Mouse (Mus musculus): ENCODE measurements around the gene Pip4k2a. TPM values are rescaled to one million over a fixed set of nuclear protein-coding genes. Genes with fewer than 3 reads are reported as not detected.
"Not testable (repeated sequence)": the region's sequence is repeated elsewhere in the genome, so short reads cannot be mapped to it uniquely, and the experiment has no call there.

The Pip4k2a gene
- polyA plus RNA-seq, 1 experiment from 2014 or later, result 7.7 TPM

DNA sequence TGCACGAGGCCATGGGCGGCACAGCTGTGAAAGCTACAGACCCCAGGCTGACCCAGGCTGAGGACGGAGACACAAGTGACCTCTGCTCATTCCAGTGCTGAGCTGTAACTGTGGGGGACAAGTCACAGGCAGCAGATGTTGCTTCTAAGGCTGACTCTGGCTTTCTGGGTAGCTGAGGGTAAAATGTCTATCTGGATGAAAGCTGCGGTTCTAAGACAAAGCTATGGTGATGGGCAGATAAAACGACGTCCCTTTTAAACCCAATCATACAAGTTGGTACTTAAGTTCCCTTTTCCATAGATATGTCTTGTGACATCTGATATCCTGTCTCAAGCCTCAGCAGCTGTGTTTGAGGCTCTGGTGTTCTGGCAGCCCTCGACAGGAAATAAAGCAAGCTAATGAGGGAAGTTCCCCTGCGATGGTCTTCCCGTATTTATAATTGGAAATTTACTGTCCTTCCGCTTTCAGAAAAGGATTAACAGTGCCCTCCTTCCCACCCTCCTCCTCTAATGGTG, 100.1 kb downstream of the Pip4k2a start:
- Histone ChIP-seq H3K27me3 (ENCODE audit: low read depth, poor library complexity, severe bottlenecking) (no peaks in the 10 kb centered on the region), H3K4me1 (peaks cover 23% of the 10 kb centered on the region), H3K36me3 (peaks cover 13% of the 10 kb centered on the region; the same call in 1 of the 2 replicates), H3K4me3 (no peak overlapping the region), H3K9me3 (replicated peaks) (no peaks in the 10 kb centered on the region; the same call in 1 of the 2 replicates), H3K27ac (replicated peaks) (peak overlapping the region; percentile 46; the same call in 1 of the 2 replicates)
- 52% methylated on average over 10 of the region's 10 CpGs for WGBS
- DNase-seq (ENCODE audit: low spot score), result no peak

DNA sequence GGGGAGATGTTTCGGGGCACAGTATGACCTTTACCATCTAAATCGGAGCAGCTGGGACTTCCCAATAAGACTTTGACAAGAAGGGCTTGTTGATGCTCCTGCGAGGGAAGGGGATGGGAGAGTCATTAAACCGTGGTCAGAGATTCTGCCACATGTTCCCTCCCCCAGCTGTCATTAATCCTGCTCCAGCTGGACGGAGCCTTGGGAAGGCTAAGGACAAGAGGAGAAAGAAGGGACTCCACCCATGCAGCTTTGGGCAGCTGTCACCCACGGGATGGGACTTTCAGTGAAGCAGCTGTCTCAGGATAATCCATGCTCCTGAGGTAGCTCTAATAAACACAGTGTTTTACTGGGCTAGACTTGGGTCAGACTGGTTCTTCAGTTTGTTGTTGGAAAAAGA, 101.9 kb downstream of the Pip4k2a start:
- WGBS, result 43% methylated on average over 6 of the region's 6 CpGs
- Histone ChIP-seq H3K9me3 (replicated peaks) (no peaks in the 10 kb centered on the region; the same call in 1 of the 2 replicates), H3K36me3 (peaks cover 6% of the 10 kb centered on the region; the same call in 1 of the 2 replicates), H3K27ac (replicated peaks) (0 out of 2 replicates have a peak overlapping the region, but pooled peaks have one; percentile 2), H3K4me1 (peaks cover 23% of the 10 kb centered on the region), H3K4me3 (no peak overlapping the region), H3K27me3 (ENCODE audit: low read depth, poor library complexity, severe bottlenecking) (no peaks in the 10 kb centered on the region)
- peak; percentile 36 for DNase-seq (ENCODE audit: low spot score)

DNA sequence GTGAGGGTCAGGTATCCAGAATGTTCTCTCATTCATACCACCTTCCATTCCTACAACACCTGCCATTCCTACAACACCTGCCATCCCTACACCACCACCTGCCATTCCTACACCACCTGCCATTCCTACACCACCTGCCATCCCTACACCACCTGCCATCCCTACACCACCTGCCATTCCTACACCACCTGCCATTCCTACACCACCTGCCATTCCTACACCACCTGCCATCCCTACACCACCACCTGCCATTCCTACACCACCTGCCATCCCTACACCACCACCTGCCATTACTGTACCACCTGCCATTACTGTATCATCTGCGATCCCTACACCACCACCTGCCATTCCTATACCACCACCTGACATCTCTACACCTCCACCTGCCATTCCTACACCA, 104.6 kb downstream of the Pip4k2a start:
- H3K4me3 ChIP-seq; H3K27ac ChIP-seq (replicated peaks); H3K36me3 ChIP-seq; H3K27me3 ChIP-seq (ENCODE audit: low read depth, poor library complexity, severe bottlenecking); DNase-seq (ENCODE audit: low spot score); H3K9me3 ChIP-seq (replicated peaks): not testable (repeated sequence)
- WGBS, result 96% methylated on average over 1 of the region's 1 CpGs
- H3K4me1 ChIP-seq, result peaks cover 21% of the 10 kb centered on the region

DNA sequence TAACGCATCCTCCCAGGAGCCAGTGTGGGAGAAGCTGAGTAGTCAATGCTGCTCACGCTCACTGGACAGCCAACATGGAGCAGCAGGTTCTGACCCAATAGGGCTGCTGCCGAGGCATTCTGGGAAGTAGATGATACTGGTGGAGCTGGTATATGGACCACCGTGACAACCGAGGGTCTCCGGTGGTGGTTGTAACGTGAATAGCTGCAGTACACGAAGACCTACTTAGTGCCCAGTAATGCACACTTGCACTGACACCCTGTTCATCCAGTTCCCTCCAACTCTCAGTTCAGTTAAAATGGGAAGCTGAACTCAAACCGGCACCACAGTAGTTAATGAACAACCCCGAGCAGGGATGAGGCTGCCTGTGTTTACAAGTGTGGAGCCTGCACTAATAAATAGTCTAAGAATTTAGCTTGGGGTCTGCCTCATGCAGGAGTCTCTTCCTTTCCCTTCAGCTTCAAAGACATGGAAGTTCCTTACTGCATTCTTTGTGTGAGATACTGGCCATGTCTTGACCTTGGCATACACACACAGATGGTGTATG, 105.9 kb downstream of the Pip4k2a start:
- Histone ChIP-seq H3K36me3 (no peaks in the 10 kb centered on the region), H3K27me3 (ENCODE audit: low read depth, poor library complexity, severe bottlenecking) (no peaks in the 10 kb centered on the region), H3K4me1 (peaks cover 11% of the 10 kb centered on the region), H3K4me3 (no peak overlapping the region), H3K9me3 (replicated peaks) (no peaks in the 10 kb centered on the region), H3K27ac (replicated peaks) (no peak overlapping the region)
- 92% methylated on average over 10 of the region's 10 CpGs for WGBS
- no peak for DNase-seq (ENCODE audit: low spot score)

DNA sequence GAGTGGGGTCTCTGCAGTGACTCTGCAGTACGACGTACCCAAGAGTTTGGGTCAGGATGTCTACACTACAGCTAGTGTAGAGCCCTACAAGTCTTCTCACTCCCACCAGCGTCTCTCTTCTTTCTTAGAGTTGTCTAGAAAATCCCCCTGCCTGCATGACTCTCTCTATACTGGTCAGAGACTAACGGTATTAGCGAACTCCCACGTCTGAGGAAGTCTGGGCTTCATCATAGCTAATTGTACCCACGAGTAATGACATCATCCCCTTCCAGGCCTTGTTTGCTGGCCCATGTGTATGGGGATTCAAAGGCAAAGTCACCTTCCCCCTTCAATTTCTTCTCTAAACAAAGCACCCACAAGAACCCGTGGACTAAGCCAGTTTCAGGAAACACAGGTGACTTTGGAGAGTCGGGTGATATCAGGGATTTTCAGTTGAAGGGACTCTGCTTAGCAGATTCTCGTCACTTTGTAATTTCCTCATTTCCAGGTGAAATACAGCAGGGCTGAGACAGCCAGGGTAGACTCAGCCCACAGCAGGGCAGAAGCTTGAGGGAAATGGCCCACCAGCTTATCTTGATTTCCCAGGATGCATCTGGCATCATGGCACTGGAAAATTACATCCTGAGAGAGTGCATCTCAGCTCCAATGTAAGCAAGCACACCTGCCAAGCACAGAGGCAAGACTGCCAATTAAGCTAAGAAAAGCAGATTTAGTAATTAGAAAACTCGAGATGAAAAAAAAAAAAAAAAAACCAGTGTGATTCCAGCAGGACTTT, 107.5 kb downstream of the Pip4k2a start:
- Histone ChIP-seq H3K36me3 (no peaks in the 10 kb centered on the region), H3K27ac (replicated peaks) (no peak overlapping the region), H3K4me3 (no peak overlapping the region), H3K27me3 (ENCODE audit: low read depth, poor library complexity, severe bottlenecking) (no peaks in the 10 kb centered on the region), H3K9me3 (replicated peaks) (no peaks in the 10 kb centered on the region), H3K4me1 (0 out of 2 replicates have a peak, but pooled peaks cover 3% of the 10 kb centered on the region)
- 83% methylated on average over 11 of the region's 11 CpGs for WGBS
- no peak for DNase-seq (ENCODE audit: low spot score)

DNA sequence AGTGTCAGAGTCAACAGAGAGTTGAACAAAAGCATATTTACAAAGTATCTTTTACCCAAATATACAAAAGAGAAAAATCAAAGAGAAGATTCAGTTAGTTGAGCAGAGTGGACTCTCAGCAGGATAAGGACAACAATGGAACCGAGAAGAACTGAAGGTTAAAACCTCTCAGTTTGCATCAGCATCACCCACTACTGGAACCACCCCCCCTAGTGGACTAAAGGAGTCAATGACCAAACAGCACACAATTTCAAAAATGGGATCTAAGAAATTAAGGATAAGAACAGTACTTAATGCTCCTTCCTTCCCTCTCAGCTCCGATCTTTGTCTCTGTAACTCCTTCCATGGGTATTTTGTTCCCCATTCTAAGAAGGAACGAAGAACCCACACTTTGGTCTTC, 113.6 kb downstream of the Pip4k2a start:
- Histone ChIP-seq H3K4me1 (no peaks in the 10 kb centered on the region), H3K27me3 (ENCODE audit: low read depth, poor library complexity, severe bottlenecking) (no peaks in the 10 kb centered on the region), H3K36me3 (no peaks in the 10 kb centered on the region), H3K4me3 (no peak overlapping the region), H3K27ac (replicated peaks) (no peak overlapping the region), H3K9me3 (replicated peaks) (no peaks in the 10 kb centered on the region)
- 82% methylated on average over 3 of the region's 3 CpGs for WGBS
- no peak for DNase-seq (ENCODE audit: low spot score)

DNA sequence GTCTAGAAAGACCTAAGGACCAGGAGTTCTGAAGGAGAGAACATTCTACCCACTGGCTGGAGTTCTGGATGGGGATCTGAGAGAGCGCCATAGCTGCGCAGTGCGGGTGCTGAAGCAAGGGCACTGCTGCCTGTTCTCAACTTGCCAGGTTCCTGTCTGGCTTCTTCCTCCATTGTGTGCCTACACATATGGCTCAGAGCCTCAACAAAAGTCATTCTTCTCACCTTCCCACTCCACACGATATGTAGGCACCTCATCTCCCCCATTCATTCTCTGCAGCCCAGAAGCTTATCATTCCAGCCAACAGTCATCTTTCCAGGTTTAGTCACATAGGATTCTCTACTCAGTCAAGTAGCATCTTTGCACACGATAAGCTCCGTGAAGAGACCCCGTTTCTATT, 123.3 kb downstream of the Pip4k2a start:
- no peaks in the 10 kb centered on the region for H3K27me3 ChIP-seq (ENCODE audit: low read depth, poor library complexity, severe bottlenecking)
- WGBS, result 95% methylated on average over 7 of the region's 7 CpGs

DNA sequence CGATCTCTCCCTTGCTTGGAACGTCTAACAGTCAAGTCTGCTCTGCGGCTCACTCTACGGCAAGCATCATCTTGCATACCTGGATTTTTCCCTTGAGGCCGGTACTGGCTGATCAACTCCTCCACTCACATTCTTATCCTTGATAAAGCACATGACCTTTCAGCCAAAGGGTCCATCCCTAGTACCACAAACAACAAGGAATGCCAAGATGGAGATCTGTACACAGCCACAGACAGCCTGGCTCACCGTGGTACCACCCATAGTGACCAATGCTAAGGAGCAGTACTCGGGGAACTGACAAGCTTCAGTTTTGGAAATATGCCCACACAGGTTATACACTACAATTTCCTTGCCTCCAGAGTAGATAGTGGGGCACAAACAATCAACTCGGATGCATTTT, 123.9 kb downstream of the Pip4k2a start:
- Histone ChIP-seq H3K4me1 (no peaks in the 10 kb centered on the region), H3K4me3 (no peak overlapping the region), H3K36me3 (no peaks in the 10 kb centered on the region), H3K9me3 (replicated peaks) (no peaks in the 10 kb centered on the region), H3K27ac (replicated peaks) (no peak overlapping the region), H3K27me3 (ENCODE audit: low read depth, poor library complexity, severe bottlenecking) (no peaks in the 10 kb centered on the region)
- DNase-seq (ENCODE audit: low spot score), result no peak
- 94% methylated on average over 8 of the region's 8 CpGs for WGBS

More for the DNA sequence above, 123.3 kb downstream of the Pip4k2a start:
- Histone ChIP-seq H3K27ac (replicated peaks) (no peak overlapping the region), H3K4me3 (no peak overlapping the region), H3K9me3 (replicated peaks) (no peaks in the 10 kb centered on the region), H3K4me1 (no peaks in the 10 kb centered on the region), H3K36me3 (no peaks in the 10 kb centered on the region)
- DNase-seq (ENCODE audit: low spot score), result no peak

DNA sequence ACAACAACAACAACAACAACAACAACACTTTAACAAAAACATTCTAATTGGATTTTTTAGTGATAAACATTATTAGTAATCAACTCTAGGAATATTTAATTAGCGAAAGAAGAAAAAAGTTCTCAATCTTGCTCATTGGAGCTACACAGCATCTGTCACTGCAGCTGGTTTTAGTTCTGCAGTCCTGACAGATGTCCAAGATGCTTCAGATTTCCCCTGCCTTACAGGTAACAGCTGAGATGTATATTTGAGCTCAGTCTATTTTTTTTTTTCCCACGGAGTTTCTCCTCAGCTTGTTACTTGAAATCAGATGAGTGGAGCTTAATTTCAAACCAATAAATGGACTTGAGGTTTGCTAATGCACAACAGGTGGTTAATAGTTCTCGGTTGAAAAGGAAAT, 124.5 kb downstream of the Pip4k2a start:
- no peak for DNase-seq (ENCODE audit: low spot score)
- Histone ChIP-seq H3K9me3 (replicated peaks) (no peaks in the 10 kb centered on the region), H3K27ac (replicated peaks) (no peak overlapping the region), H3K27me3 (ENCODE audit: low read depth, poor library complexity, severe bottlenecking) (no peaks in the 10 kb centered on the region), H3K36me3 (no peaks in the 10 kb centered on the region), H3K4me3 (no peak overlapping the region), H3K4me1 (no peaks in the 10 kb centered on the region)
- WGBS, result 82% methylated on average over 3 of the region's 3 CpGs

DNA sequence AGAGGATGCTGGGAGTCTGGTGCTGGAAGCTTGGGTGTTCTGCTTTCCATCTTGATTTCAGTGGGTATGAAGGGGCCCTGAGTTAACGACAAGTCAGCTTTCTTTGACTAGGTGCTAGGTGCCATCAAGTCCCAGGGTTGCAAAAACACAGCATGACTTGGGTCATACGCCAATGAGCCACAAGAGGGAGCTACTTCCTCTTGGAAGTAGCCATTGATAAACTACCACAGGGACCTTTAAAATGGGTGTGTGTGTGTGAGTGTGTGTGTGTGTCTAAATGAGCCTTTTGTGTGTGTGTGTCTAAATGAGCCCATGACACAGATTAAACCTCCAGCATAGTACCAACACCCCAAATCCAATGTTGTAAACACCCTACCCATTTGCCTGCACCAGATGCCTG, 125.1 kb downstream of the Pip4k2a start:
- no peak overlapping the region for H3K27ac ChIP-seq (replicated peaks)
- DNase-seq (ENCODE audit: low spot score), result peak; percentile 63
- no peaks in the 10 kb centered on the region for H3K4me1 ChIP-seq
- H3K36me3 ChIP-seq, result no peaks in the 10 kb centered on the region
- H3K9me3 ChIP-seq (replicated peaks), result no peaks in the 10 kb centered on the region
- no peaks in the 10 kb centered on the region for H3K27me3 ChIP-seq (ENCODE audit: low read depth, poor library complexity, severe bottlenecking)
- H3K4me3 ChIP-seq, result no peak overlapping the region
- 19% methylated on average over 2 of the region's 2 CpGs for WGBS

DNA sequence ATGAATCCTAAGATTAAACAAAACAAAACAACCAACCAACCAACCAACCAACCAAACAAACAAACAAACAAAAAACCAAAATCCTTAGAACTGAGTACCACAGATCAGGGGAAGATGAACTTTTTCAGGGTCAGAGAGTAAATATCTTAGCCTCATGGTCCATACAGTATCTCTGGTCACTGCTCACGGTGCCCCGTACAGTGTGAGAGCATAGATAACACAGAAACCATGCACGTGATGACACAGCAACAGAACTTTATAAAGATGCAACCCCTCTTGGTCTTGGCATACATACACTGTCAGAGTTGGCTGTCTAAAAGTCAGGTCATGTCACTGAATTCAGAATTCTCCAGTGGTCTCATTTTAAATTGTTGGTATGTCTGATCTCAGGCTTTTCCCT, 126.8 kb downstream of the Pip4k2a start:
- 95% methylated on average over 3 of the region's 3 CpGs for WGBS
- H3K9me3 ChIP-seq (replicated peaks), result no peaks in the 10 kb centered on the region
- H3K27ac ChIP-seq (replicated peaks), result no peak overlapping the region
- H3K36me3 ChIP-seq, result no peaks in the 10 kb centered on the region
- no peak for DNase-seq (ENCODE audit: low spot score)
- no peaks in the 10 kb centered on the region for H3K27me3 ChIP-seq (ENCODE audit: low read depth, poor library complexity, severe bottlenecking)
- H3K4me1 ChIP-seq, result no peaks in the 10 kb centered on the region
- H3K4me3 ChIP-seq, result no peak overlapping the region

DNA sequence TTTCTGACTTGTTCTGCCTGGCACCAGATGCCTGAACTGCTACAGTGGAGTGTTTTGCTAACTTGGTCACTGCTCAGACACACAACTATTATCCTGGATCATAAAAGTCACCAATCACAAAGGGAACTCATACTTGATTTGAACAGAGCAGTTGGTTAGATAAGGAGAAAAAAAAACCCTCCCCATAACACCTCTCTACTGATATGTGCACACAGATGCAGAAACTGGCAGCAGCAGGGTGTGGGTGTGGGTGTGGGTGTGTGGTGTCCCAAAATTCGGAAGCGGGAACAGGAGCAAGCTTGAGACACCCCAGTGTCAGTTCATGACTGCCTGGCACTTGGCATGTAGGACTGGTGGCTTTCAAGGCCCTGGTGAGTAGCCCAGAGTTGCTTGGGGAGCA, 130.9 kb downstream of the Pip4k2a start:
- WGBS, result 89% methylated on average over 2 of the region's 2 CpGs
- H3K4me3 ChIP-seq, result no peak overlapping the region
- no peaks in the 10 kb centered on the region for H3K9me3 ChIP-seq (replicated peaks)
- no peaks in the 10 kb centered on the region for H3K36me3 ChIP-seq
- DNase-seq (ENCODE audit: low spot score), result no peak
- H3K27ac ChIP-seq (replicated peaks), result no peak overlapping the region
- peaks cover 3% of the 10 kb centered on the region; the same call in 1 of the 2 replicates for H3K4me1 ChIP-seq
- H3K27me3 ChIP-seq (ENCODE audit: low read depth, poor library complexity, severe bottlenecking), result peaks cover 7% of the 10 kb centered on the region; the same call in 1 of the 2 replicates

DNA sequence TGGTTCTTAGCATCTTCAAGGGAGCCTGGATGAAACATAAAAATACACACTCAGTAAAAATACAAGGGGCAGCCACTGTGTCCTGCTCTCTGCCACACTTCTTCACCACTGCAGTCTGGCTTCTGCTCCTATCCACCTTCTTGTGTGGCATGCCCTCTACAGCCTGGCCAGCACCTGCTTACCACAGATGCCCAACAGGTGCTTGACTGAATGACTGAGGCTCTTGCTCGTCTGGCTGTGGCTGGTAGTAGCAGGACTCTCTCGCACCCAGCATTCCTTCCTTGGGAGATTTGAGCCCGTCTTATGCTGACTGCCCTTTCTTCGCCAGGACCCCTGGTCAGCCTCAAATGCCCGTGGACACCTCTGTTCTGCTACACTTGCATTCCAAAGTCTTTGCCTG, 133.2 kb downstream of the Pip4k2a start:
- DNase-seq (ENCODE audit: low spot score), result no peak
- H3K4me3 ChIP-seq, result no peak overlapping the region
- no peak overlapping the region for H3K27ac ChIP-seq (replicated peaks)
- 88% methylated on average over 5 of the region's 5 CpGs for WGBS
- no peaks in the 10 kb centered on the region for H3K36me3 ChIP-seq
- peaks cover 16% of the 10 kb centered on the region for H3K4me1 ChIP-seq
- no peaks in the 10 kb centered on the region for H3K9me3 ChIP-seq (replicated peaks)
- peaks cover 15% of the 10 kb centered on the region for H3K27me3 ChIP-seq (ENCODE audit: low read depth, poor library complexity, severe bottlenecking)

Measured in midbrain, embryonic 10.5 days (tissue).